Mouse (Mus musculus): Measurements from ENCODE around the gene Rundc3b.

- TF ChIP-seq CTCF (IDR thresholded peaks at IDR 0.05; ENCODE audit: low read depth) = no peak
- no peak for TF ChIP-seq EP300 (IDR thresholded peaks at IDR 0.05; ENCODE audit: low read depth)
These were observed 38.0 kb upstream of the Rundc3b start for GRCm38 (mm10) chr5:8660738-8661151.
